Mouse (Mus musculus): ENCODE data around the gene Hdgfl3. TPM values are rescaled to one million over a fixed set of nuclear protein-coding genes. Genes with fewer than 3 reads are reported as not detected.

Hdgfl3 gene
- total and polyA plus RNA-seq, 3 experiments = 0.04 TPM; not detected in 2

GRCm38 (mm10) chr7:81865937-81866336 is 68.3 kb downstream of the Hdgfl3 start:
- Histone ChIP-seq H3K27ac (ENCODE audit: insufficient read depth, low read depth) (no peak overlapping the region), H3K9me3 (replicated peaks; ENCODE audit: low read length) (no peaks in the 10 kb centered on the region), H3K4me2 (ENCODE audit: insufficient read depth, low read depth, poor library complexity, severe bottlenecking) (no peak overlapping the region), H3K36me3 (replicated peaks in 1 of 2; ENCODE audit: control insufficient read depth in 1 of 2, insufficient read depth in 1 of 2, low read length in 1 of 2) (no peaks in the 10 kb centered on the region), H3K27me3 (replicated peaks) (no peaks in the 10 kb centered on the region), H3K4me3 (replicated peaks in 1 of 3; ENCODE audit: low read depth in 2 of 3, low read length in 2 of 3, poor library complexity in 1 of 3) (no peak overlapping the region), H3K4me1 (ENCODE audit: control insufficient read depth in 1 of 2, insufficient read depth in 2 of 2) (peaks cover 8 to 51% of the 10 kb centered on the region in 2 experiments), H3K9ac (ENCODE audit: insufficient read depth, low read depth) (no peak overlapping the region), H3K79me2 (replicated peaks; ENCODE audit: control insufficient read depth, extremely low read depth, insufficient read depth, poor library complexity, severe bottlenecking) (no peaks in the 10 kb centered on the region)
- dilution Hi-C loops (cut with MboI; ENCODE audit: extremely low pct_ligation_motif_present, extremely low pct_unique_long_range_greater_than_20kb, low sequenced_read_pairs) = no loop called here
- DNase-seq (ENCODE audit: extremely low read depth) = no peak
- in situ Hi-C loops (cut with MboI; ENCODE audit: low pct_ligation_motif_present, low pct_unique_long_range_greater_than_20kb, low sequenced_read_pairs) = no loop called here
- no peak for TF ChIP-seq NELFE (IDR thresholded peaks at IDR 0.05; ENCODE audit: low read depth, low read length)
- TF ChIP-seq ZMIZ1 (IDR thresholded peaks at IDR 0.05; ENCODE audit: low read depth, low read length) = no peak
- TF ChIP-seq TBP (conservative IDR thresholded peaks at IDR 0.05; ENCODE audit: low read depth, low read length) = no peak
- no peak for TF ChIP-seq UBTF (IDR thresholded peaks at IDR 0.05; ENCODE audit: low read depth, low read length)
- no peak for TF ChIP-seq KAT2A (IDR thresholded peaks at IDR 0.05; ENCODE audit: insufficient replicate concordance, low read length)
- TF ChIP-seq ZC3H11A (IDR thresholded peaks at IDR 0.05; ENCODE audit: low read depth, low read length) = no peak
- TF ChIP-seq SIN3A (IDR thresholded peaks at IDR 0.05; ENCODE audit: low read length) = no peak
- no peak for TF ChIP-seq RCOR1 (conservative IDR thresholded peaks at IDR 0.05; ENCODE audit: low read depth, low read length)

- dilution Hi-C loops (cut with MboI; ENCODE audit: extremely low pct_ligation_motif_present, extremely low pct_unique_long_range_greater_than_20kb, low sequenced_read_pairs) (no loop called here), in situ Hi-C loops (cut with MboI; ENCODE audit: low pct_ligation_motif_present, low pct_unique_long_range_greater_than_20kb, low sequenced_read_pairs) (no loop called here)
- TF ChIP-seq CHD1 (IDR thresholded peaks at IDR 0.05; ENCODE audit: low read depth, low read length) = no peak
- TF ChIP-seq RCOR1 (conservative IDR thresholded peaks at IDR 0.05; ENCODE audit: low read depth, low read length) = peak; percentile 75; the same call in 1 of the 2 replicates
- TF ChIP-seq MXI1 (IDR thresholded peaks at IDR 0.05; ENCODE audit: low read depth, low read length) = 0 out of 2 replicates have a peak, but pooled peaks have one; percentile 33
- 0 out of 2 replicates have a peak, but pooled peaks have one; percentile 27 for TF ChIP-seq HCFC1 (IDR thresholded peaks at IDR 0.05; ENCODE audit: low read depth, low read length)
- TF ChIP-seq MEF2A (IDR thresholded peaks at IDR 0.05; ENCODE audit: borderline replicate concordance, low read depth, low read length) = peak; percentile 41; the same call in 1 of the 2 replicates
- TF ChIP-seq EP300 (IDR thresholded peaks at IDR 0.05; ENCODE audit: low read length) = peak; percentile 84
- peak; percentile 96 for TF ChIP-seq IRF4 (IDR thresholded peaks at IDR 0.05; ENCODE audit: low read depth, low read length)
- peak; percentile 29; the same call in 1 of the 2 replicates for TF ChIP-seq BHLHE40 (IDR thresholded peaks at IDR 0.05; ENCODE audit: low read depth, low read length)
- no peak for TF ChIP-seq TBP (conservative IDR thresholded peaks at IDR 0.05; ENCODE audit: low read depth, low read length)
- TF ChIP-seq TCF12 (IDR thresholded peaks at IDR 0.05; ENCODE audit: low read depth, low read length) = peak; percentile 53
- TF ChIP-seq ZKSCAN1 (IDR thresholded peaks at IDR 0.05; ENCODE audit: borderline replicate concordance, low read depth, low read length) = peak; percentile 49; the same call in 1 of the 2 replicates
- no peak for TF ChIP-seq RAD21 (IDR thresholded peaks at IDR 0.05; ENCODE audit: low read depth, low read length)
- peak; percentile 36; the same call in 1 of the 2 replicates for TF ChIP-seq SIN3A (IDR thresholded peaks at IDR 0.05; ENCODE audit: low read length)
- TF ChIP-seq ETS1 (conservative IDR thresholded peaks at IDR 0.05; ENCODE audit: low read depth, low read length) = peak; percentile 97
- peak; percentile 93 for TF ChIP-seq ZNF384 (IDR thresholded peaks at IDR 0.05; ENCODE audit: low read depth, low read length)
- 0 out of 2 replicates have a peak overlapping the region, but pooled peaks have one; percentile 19 for H3K4me2 ChIP-seq (ENCODE audit: insufficient read depth, low read depth, poor library complexity, severe bottlenecking)
- no peak overlapping the region for H3K27ac ChIP-seq (ENCODE audit: insufficient read depth, low read depth)
- peak; percentile 41 for DNase-seq (ENCODE audit: extremely low read depth)
- H3K4me3 ChIP-seq (replicated peaks in 1 of 3; ENCODE audit: low read depth in 2 of 3, low read length in 2 of 3, poor library complexity in 1 of 3) = no peak overlapping the region
- no peak overlapping the region for H3K9ac ChIP-seq (ENCODE audit: insufficient read depth, low read depth)
- H3K79me2 ChIP-seq (replicated peaks; ENCODE audit: control insufficient read depth, extremely low read depth, insufficient read depth, poor library complexity, severe bottlenecking) = no peaks in the 10 kb centered on the region
- no peaks in the 10 kb centered on the region for H3K36me3 ChIP-seq (replicated peaks in 1 of 2; ENCODE audit: control insufficient read depth in 1 of 2, insufficient read depth in 1 of 2, low read length in 1 of 2)
- H3K27me3 ChIP-seq (replicated peaks) = peaks cover 1% of the 10 kb centered on the region
- peaks cover 18 to 61% of the 10 kb centered on the region in 2 experiments for H3K4me1 ChIP-seq (ENCODE audit: control insufficient read depth in 1 of 2, insufficient read depth in 2 of 2)
- H3K9me3 ChIP-seq (replicated peaks; ENCODE audit: low read length) = no peaks in the 10 kb centered on the region
Measured at GRCm38 (mm10) chr7:81864552-81864951, 69.7 kb downstream of the Hdgfl3 start.
